Mouse (Mus musculus) urinary bladder, postnatal 10 days (tissue): ENCODE measurements around the gene Cul4a.

Source experiments
- DNase-seq: peaks from one replicate; pipeline ENCODE4 v3.0.0; 2022; ENCODE audit warnings: low spot score

The Cul4a gene

GRCm38 (mm10) chr8:13139641-13140182 lies 34.3 kb downstream of the Cul4a start:
- no peak for DNase-seq

DNA sequence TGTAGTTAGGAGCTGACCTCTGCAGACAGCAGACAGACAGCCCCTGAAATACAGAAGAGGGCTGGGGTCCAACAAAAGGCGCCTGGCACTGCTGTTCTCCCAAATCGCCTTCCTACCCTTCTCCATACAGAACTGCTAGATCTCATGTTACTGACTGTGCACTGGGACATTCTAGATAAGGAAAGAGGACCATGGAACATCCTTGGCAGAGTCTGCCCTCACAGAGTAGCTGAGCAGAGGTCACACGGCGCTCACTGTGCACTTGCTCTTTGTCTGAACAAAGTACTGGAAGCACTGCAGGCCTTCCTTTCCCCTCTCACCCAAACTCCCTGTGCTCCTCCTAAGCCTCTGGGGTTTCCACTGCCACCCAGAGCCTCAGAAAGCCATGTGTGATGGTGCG lies 36.3 kb downstream of the Cul4a start:
- no peak for DNase-seq

GRCm38 (mm10) chr8:13148476-13148875 lies 43.1 kb downstream of the Cul4a start:
- DNase-seq, result no peak

- DNase-seq, result no peak
Observed at GRCm38 (mm10) chr8:13149287-13149686, 43.9 kb downstream of the Cul4a start.

DNA sequence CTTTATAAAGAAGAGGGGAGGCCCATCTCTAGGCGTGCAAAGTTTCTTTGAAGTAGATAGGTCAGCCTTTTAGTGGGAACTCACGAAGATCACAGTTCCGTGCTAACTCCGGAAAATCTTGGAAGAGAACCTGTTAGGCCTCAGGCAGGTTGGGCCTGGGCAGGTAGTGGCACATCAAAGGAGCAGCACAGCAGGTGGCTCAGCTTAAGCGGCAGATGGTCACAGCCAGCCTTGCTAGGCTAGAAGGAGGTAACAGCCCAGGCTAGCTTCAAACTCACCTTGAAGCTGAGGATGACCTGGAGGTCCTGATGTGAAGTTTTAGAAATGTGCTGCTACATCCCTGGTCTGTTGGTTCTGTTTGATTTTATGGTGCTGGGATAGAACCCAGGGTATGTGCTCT lies 44.4 kb downstream of the Cul4a start:
- no peak for DNase-seq

DNA sequence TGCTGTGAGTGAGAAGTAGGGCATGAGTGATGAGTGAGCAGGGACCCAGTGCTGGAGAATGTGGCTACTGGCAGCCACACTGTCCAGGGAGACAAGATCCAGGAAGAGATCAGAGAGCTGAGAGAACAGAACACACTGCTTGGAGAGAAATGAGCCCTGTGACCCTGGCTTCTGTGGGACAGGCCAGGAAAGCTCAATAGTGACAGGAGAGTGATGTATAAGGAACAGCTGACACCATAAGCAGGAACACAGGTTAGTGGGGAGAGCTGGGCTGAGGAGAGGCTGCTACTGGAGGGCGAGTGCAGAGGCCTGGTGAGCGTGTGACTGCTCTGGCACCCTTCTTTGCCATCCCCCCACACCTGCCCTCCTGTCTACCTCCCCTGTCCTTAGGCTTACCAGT lies 45.5 kb downstream of the Cul4a start:
- no peak for DNase-seq

GRCm38 (mm10) chr8:13154099-13154498 lies 48.7 kb downstream of the Cul4a start:
- DNase-seq, result no peak

DNA sequence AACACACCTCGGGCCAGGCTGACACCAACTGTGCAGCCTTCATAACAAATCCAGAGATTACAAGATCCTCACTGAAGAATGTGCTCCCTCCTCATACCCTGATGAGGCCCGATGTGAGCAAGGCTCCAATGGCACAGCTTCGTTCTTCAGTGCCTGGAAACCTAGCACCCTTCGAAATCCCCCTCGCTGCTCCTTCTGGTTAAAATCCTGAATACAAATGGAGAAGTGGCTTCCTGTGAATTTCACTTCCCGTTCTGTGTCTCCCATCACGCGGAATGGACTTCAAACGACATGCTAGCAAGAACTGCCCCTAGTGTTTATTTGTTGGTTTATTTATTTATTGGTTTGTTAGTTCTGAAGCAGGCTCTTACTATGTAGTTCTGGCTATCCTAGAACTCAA lies 49.9 kb downstream of the Cul4a start:
- DNase-seq, result no peak

DNA sequence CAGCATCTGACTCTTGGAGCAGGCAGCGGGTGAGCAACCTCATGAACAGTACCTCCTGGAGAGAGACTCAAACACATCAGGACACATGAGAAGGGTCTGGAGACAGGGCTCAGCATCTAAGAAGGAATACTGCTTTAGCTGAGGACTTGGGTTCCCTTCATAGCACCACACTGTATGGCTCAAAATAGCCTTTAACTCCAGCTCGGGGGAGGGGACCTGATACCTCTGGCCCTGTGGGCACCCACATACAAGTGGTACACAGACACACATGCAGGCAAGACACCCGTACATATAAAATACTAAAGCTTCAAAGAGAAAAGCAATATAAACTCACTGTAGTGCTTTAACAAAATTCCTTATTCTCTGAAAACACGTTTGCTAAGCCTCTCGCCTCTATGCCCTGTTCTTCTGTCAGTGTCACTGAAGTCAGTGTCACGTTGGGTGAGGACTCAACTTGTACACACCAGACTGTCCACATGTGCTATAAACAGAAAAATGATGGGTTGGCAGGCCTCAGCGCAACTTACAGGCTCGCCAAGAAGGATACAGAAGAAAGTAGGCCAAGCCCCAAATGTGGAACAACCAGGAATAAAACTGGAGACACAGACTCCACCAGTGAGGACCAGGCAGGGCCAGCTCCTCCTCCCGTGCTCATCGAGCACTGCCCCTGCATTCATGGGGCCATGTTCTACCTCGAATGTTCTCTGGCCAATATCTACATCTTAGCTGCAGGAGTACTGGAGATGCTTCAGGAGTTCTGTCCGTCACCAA lies 51.1 kb downstream of the Cul4a start:
- no peak for DNase-seq

DNA sequence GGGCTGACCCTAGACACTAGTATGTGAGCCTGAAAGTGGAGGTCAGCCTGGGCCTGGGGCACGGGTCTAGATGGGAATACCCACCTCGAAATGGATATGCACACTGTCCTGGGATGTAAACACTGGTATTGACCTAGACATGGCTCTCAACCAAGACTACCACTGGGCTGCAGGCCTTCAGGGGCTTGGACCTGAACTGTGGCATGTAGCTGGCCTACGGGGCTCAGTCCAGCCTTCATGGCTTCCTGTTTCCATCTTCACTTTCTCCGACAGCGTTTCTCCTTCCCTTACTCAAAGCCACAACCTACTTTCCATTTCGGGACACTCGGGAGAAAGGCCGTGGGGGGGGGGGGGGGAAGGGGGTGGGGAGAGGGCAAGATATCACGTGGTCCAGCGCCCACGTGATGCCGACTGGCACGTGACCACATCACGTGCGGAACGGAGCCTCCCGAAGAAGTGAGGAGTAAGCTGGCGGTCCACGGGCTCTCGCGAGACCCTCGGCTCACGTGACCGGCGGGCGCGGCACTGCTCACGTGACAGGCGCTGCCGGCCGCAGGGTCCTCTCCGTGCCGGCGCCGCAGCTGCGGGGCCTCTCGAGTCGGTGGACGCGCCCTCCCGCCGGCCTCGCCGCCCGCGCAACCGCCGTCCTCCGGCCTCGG lies 53.4 kb downstream of the Cul4a start, which contains the start of gene Lamp1:
Gene Lamp1 (plus strand): TSS at position 444 of the 659 bp plus-strand sequence.
- DNase-seq, result peak; percentile 100

- no peak for DNase-seq
Observed at GRCm38 (mm10) chr8:13159377-13159881, 54.0 kb downstream of the Cul4a start.

GRCm38 (mm10) chr8:13160691-13161090 lies 55.3 kb downstream of the Cul4a start:
- no peak for DNase-seq

DNA sequence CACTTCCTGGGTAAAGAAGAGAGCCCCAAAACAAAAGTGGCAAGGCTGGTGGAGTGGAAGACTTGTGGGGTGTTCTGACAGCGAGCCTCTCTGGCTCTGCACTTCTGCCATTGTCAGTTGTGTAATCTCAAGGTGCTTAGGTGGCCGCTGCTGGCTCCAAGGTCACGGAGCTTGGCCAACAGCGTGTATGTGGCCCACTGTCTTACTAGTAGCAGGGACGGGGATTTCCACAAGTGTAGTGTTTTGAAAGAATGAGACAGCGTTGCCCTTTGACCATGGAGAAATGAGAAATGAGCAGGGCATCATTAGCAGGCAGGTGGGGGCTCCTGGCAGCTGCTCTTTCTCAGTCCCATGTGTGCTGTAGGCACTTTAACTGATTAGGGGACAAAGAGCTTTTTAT lies 56.7 kb downstream of the Cul4a start:
- DNase-seq, result no peak

GRCm38 (mm10) chr8:13163563-13163962 lies 58.1 kb downstream of the Cul4a start:
- no peak for DNase-seq

- DNase-seq, result no peak
Observed at GRCm38 (mm10) chr8:13164361-13164760, 58.9 kb downstream of the Cul4a start.

DNA sequence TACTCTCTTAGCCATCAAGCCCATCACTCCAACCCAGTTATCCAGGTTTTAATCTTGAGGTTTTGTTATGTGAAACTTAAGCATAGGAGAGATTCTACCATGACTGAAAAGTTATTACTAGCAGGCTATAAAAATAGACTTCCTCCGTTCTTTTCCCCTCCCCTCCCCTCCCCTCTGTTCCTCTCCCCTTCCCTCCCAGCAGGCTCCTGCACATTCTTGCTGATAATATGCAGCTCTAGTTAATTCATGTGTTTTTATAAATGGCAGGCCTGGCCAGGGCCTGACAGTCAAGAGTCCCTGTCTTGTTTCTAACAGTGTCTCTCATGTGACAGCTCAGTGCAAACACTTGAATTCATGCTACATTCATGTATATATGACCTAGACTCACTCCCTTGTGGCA lies 65.1 kb downstream of the Cul4a start:
- no peak for DNase-seq

- DNase-seq, result no peak
Observed at GRCm38 (mm10) chr8:13174305-13174704, 68.9 kb downstream of the Cul4a start.

- no peak for DNase-seq
Observed at GRCm38 (mm10) chr8:13174811-13175210, 69.4 kb downstream of the Cul4a start.

DNA sequence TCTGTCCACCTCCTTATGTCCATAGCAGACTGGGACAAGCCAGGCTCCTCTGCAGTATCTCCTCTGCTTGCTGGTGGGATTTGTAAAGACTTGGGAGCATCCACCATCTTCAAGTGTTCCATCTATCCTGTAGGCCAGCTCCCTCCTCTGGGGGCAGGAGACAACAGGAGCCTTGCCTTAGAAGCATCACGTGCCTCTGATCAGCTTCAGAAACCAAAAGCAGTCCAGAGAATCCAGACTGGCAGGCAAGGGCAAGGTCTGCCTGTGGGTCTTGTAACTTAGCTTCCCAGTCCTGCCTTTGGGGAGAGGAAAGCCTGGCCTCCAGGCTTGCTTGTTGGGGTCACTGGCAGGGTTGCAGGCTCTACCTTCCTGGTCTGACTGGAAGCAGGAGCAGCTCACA lies 70.2 kb downstream of the Cul4a start:
- DNase-seq, result no peak

DNA sequence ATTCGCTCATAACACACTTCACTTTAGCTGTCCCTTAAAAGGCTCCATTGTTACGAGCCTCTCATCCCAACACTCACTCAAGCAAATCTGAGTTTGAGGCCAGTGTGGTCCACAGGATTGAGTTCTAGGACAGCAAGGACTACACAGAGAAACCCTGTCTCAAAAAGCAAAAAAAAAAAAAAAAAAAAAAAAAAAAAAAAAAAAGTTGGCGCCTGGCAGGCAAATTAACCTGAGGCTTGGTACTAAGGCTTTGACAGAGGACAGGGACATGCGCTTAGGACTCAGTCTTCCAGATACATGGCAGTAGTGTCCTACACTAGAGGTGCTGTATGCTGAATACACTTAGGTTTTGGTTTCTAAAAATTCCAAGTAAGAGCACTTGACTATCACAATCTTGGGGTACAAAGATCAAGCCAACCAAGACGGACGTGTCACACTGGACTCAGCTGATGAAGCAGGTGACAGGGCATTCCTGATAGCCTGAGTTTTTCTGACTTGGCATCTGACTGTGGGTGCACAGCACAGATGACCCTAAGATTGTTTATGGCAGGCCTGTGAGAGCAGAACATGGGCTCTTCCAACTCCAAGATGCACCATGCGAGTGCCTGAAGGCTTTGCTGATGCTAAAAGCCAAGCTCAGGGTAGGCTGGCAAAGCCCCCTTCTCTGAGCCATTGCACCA lies 71.9 kb downstream of the Cul4a start:
- DNase-seq, result no peak

DNA sequence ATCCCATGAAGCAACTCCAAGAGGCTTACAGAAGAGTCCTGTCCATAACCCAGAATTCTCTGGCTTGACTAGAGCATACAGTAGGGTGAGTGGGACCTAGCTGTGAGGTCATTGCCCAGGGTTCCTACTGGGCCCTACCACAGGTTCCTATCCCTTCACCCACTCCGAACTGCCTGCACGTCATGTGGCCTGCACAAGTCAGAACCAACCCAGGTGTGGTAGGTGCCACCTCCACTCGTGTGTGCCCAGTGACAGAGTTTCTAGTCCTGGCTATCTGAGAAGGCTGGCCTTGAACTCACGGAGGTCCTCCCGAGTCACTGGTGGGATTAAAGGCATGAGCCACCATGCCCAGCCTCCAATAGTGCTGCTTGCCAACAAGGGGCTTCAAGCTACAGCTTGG lies 72.7 kb downstream of the Cul4a start:
- no peak for DNase-seq

DNA sequence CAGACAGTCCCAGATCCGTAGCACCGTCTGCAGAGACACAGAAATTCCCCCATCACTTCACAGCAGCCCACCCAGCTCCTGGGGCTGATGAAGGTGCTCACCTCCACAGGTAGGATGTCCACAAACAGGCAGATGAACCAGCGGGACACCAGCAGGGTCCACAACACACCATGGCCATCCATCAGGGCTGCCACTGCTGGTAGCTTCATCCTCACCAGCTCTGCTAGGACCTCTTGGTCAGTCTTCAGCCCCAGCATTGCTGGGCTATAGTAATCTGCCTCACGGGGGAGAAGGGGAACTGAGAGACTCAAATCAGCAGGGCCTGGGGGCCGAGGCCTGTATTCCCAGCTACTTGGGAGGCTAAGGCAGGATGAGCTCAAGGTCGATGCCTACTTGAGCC lies 74.1 kb downstream of the Cul4a start:
- no peak for DNase-seq

GRCm38 (mm10) chr8:13179948-13180347 lies 74.5 kb downstream of the Cul4a start:
- no peak for DNase-seq
